Mouse (Mus musculus): Measurements from ENCODE around the gene Zfp335. TPM values are rescaled to one million over a fixed set of nuclear protein-coding genes. Genes with fewer than 3 reads are reported as not detected.

Zfp335 gene
- polyA plus RNA-seq, 1 experiment from 2014 or later, result 18.2 TPM

DNA sequence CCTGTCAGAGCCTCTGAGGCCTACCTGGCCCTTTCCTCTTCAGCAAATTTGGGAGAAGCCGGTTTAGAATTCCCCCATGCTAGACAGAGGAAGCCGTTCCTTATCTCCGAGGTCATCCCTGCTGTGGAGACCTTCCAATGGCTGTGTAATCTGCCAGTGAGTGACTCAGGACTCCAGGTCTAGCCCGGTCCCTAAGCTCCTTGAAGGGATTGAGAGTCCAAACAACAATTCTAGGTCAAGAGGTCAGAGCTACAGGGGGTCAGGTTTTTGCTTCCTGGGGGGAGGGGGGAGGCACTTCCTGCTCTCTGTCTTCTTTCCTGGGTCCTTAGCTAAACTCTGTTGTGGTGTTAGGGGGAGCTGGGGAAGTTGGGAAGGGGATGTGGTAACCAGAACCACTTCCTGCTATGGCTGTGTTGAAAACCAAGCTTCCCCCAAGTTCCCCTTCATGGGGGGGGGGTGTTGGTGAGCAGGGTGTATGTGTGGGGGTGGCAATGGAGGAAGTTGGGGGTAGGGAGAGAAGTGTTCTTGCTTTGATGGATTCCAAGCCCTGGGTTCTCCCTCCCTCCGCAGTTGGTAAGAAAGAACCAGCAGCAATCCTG, 31.2 kb upstream of the Zfp335 start:
- no peak overlapping the region for H3K9ac ChIP-seq
- WGBS, result 18% methylated on average over 5 of the region's 5 CpGs
- no peak overlapping the region for H3K27ac ChIP-seq
- no peak overlapping the region for H3K4me2 ChIP-seq (replicated peaks)
- no peak overlapping the region for H3K4me3 ChIP-seq
- no peaks in the 10 kb centered on the region for H3K36me3 ChIP-seq
- H3K4me1 ChIP-seq, result peaks cover 29% of the 10 kb centered on the region
- H3K27me3 ChIP-seq, result peaks cover 52% of the 10 kb centered on the region
- no peak for ATAC-seq (ENCODE audit: low FRiP score)
- H3K9me3 ChIP-seq (replicated peaks), result no peaks in the 10 kb centered on the region

GRCm38 (mm10) chr2:164940140-164940830, 28.7 kb upstream of the Zfp335 start, which contains the start of gene Mmp9:
Mmp9 (plus strand) TSS chr2:164940780.
- Histone ChIP-seq H3K9ac (no peak within 1 kb of the TSS), H3K4me2 (replicated peaks) (peak within 1 kb of the TSS; percentile 67), H3K27ac (no peak within 1 kb of the TSS), H3K4me3 (no peak within 1 kb of the TSS), H3K4me1 (peaks cover 29% of the 10 kb centered on the region), H3K27me3 (peaks cover 49% of the 10 kb centered on the region), H3K36me3 (no peaks in the 10 kb centered on the region), H3K9me3 (replicated peaks) (no peaks in the 10 kb centered on the region)
- ATAC-seq (ENCODE audit: low FRiP score), result no peak
- WGBS, result 20% methylated on average over 10 of the region's 10 CpGs

DNA sequence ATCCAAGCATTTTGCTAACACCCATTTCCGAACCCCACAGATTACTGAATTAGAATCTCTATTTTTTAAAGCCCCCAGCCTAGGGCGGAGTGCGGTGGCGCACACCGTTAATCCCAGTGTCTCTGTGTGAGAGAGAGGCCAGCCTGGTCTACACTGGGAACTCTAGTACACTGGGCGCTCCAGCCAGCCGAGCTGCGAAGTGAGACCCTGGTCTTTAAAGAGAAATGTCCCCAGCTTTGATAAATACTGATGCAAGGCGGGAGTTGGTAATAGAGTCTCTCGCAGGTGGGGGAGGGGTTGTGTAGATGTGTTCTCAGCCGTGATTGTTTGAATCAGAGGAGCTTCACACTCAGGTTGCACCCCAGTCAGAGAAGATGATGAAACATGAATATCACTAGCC, 27.5 kb upstream of the Zfp335 start:
- H3K4me2 ChIP-seq (replicated peaks), result peak overlapping the region; percentile 67
- peaks cover 55% of the 10 kb centered on the region for H3K27me3 ChIP-seq
- ATAC-seq (ENCODE audit: low FRiP score), result peak; percentile 68
- H3K36me3 ChIP-seq, result no peaks in the 10 kb centered on the region
- H3K9me3 ChIP-seq (replicated peaks), result no peaks in the 10 kb centered on the region
- H3K27ac ChIP-seq, result peak overlapping the region; percentile 66
- H3K4me3 ChIP-seq, result peak overlapping the region; percentile 31
- peaks cover 29% of the 10 kb centered on the region for H3K4me1 ChIP-seq
- H3K9ac ChIP-seq, result peak overlapping the region; percentile 43
- 1% methylated on average over 11 of the region's 11 CpGs for WGBS

GRCm38 (mm10) chr2:164938146-164939091, 26.9 kb upstream of the Zfp335 start:
- Histone ChIP-seq H3K4me2 (replicated peaks) (peak overlapping the region; percentile 67), H3K36me3 (no peaks in the 10 kb centered on the region), H3K27me3 (peaks cover 58% of the 10 kb centered on the region), H3K9me3 (replicated peaks) (no peaks in the 10 kb centered on the region), H3K9ac (peak overlapping the region; percentile 43), H3K4me1 (peaks cover 29% of the 10 kb centered on the region), H3K27ac (peak overlapping the region; percentile 66), H3K4me3 (peak overlapping the region; percentile 31)
- ATAC-seq (ENCODE audit: low FRiP score), result peak; percentile 90
- 3% methylated on average over 39 of the region's 39 CpGs for WGBS

DNA sequence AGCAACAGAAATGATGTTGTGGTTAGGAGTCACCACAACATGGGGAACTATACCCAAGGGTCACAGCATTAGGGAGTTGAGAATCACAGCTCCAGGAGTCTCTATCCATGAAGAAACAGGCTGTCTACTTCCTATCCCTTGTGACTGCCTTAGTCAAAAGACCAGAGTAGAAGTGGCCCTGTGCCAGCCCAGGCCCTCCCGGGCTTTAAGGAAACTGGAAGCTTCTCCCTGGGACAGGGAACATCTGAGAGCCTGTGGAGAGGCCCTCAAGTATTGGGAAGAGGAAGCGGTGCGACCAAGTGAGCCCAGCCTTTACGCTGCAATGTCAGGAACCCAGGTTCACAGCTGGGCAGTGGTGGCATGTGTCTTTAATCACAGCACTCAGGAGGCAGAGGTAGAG, 24.4 kb upstream of the Zfp335 start:
- H3K4me3 ChIP-seq, result no peak overlapping the region
- no peak overlapping the region for H3K27ac ChIP-seq
- no peak for ATAC-seq (ENCODE audit: low FRiP score)
- H3K9ac ChIP-seq, result no peak overlapping the region
- H3K27me3 ChIP-seq, result peaks cover 64% of the 10 kb centered on the region
- H3K4me1 ChIP-seq, result peaks cover 32% of the 10 kb centered on the region
- no peaks in the 10 kb centered on the region for H3K9me3 ChIP-seq (replicated peaks)
- WGBS, result 71% methylated on average over 4 of the region's 4 CpGs
- H3K36me3 ChIP-seq, result no peaks in the 10 kb centered on the region
- H3K4me2 ChIP-seq (replicated peaks), result no peak overlapping the region

DNA sequence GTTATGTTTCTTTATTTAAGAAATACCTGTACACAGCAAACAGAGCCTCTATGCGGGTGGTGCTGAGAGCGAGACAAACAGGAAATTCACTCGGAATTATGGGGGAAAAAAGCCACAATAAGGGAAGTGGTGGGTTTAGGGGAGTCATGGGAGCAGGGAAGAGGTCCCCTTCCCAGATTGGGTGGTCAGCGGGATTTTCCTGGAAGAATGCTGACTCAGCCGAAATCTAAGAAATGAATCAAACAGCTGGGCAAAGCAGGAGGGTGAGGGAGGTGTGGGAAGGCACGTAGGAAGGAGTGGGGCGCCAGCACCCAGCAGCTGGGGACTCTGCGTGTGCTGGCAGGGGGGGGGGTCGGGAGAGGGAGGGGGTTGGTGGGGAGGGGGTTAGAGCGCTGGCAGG, 22.0 kb upstream of the Zfp335 start:
- Histone ChIP-seq H3K9me3 (replicated peaks) (no peaks in the 10 kb centered on the region), H3K36me3 (no peaks in the 10 kb centered on the region), H3K27ac (no peak overlapping the region), H3K4me3 (no peak overlapping the region), H3K27me3 (peaks cover 52% of the 10 kb centered on the region), H3K4me2 (replicated peaks) (no peak overlapping the region), H3K4me1 (peaks cover 11% of the 10 kb centered on the region), H3K9ac (no peak overlapping the region)
- 47% methylated on average over 9 of the region's 10 CpGs for WGBS
- ATAC-seq (ENCODE audit: low FRiP score), result no peak

- WGBS, result 57% methylated on average over 11 of the region's 11 CpGs
- H3K4me2 ChIP-seq (replicated peaks), result no peak overlapping the region
- no peak overlapping the region for H3K27ac ChIP-seq
- H3K36me3 ChIP-seq, result no peaks in the 10 kb centered on the region
- H3K27me3 ChIP-seq, result peaks cover 32% of the 10 kb centered on the region
- no peak for ATAC-seq (ENCODE audit: low FRiP score)
- no peaks in the 10 kb centered on the region for H3K9me3 ChIP-seq (replicated peaks)
- no peak overlapping the region for H3K4me3 ChIP-seq
- no peak overlapping the region for H3K9ac ChIP-seq
- H3K4me1 ChIP-seq, result peaks cover 6% of the 10 kb centered on the region
These were observed 19.4 kb upstream of the Zfp335 start for GRCm38 (mm10) chr2:164930706-164931581.

DNA sequence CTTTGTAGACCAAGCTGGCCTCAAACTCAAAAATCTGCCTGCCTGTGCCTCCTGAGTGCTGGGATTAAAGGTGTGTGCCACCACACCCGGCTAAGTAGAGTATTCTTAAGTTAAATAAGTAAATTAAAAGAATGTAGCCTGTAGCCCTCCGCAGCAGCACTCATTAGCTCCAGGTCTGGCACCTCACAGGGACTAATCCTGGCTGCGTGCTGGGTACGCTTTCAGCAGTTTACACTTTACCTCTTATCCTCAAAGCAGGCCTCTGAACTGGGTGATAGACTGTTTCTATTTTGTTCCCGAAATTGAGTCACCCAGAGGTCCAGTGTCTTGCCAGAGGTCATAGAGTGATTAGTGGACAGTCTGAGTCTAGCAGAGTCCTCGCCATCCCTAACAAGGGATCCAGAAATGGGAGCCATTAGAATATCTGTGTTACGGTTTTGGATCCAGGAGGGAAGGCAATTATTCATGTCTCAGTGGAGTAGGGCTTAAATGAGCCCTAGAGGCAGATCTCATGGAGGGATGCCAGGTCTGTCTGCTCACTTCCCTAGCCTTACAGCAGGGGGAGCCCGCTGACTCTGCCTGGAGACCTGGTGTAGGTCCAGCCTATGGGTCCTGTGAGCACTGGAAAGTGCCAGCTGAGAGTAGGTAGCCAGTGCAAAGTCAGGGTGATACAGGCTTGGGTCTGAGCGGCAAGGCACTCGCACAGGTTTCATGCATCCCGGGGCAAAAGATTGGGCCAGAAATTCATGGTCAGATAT, 12.7 kb upstream of the Zfp335 start:
- Histone ChIP-seq H3K27ac (peak overlapping the region; percentile 30; the same call in 1 of the 2 replicates), H3K27me3 (no peaks in the 10 kb centered on the region), H3K4me1 (peaks cover 17% of the 10 kb centered on the region), H3K9ac (no peak overlapping the region), H3K36me3 (peaks cover 6% of the 10 kb centered on the region), H3K4me2 (replicated peaks) (no peak overlapping the region), H3K4me3 (no peak overlapping the region), H3K9me3 (replicated peaks) (no peaks in the 10 kb centered on the region)
- peak; percentile 79 for ATAC-seq (ENCODE audit: low FRiP score)
- WGBS, result 40% methylated on average over 11 of the region's 11 CpGs

DNA sequence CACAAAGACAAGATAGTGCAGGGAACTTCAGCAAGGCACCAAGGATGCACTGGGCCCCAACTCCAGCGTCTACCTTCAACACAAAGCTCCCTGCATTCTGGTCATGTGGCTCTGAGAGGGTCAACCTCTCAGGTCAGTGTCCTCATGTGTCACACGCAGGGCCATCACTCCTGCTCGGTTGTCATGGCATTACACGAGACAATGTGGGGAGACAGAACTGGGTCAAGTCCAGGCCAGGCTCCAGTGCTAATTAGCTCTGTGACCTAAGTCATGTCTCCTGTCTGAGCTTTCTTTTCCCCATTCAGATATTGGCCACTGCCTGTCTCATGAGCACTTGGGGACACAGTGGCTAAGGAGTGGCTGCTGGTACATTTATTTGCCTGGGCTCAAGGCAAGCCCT, 11.7 kb upstream of the Zfp335 start:
- WGBS, result 53% methylated on average over 4 of the region's 4 CpGs
- Histone ChIP-seq H3K9me3 (replicated peaks) (no peaks in the 10 kb centered on the region), H3K9ac (no peak overlapping the region), H3K4me3 (no peak overlapping the region), H3K27ac (no peak overlapping the region), H3K27me3 (no peaks in the 10 kb centered on the region), H3K4me1 (peaks cover 17% of the 10 kb centered on the region), H3K36me3 (peaks cover 9% of the 10 kb centered on the region), H3K4me2 (replicated peaks) (no peak overlapping the region)
- no peak for ATAC-seq (ENCODE audit: low FRiP score)

DNA sequence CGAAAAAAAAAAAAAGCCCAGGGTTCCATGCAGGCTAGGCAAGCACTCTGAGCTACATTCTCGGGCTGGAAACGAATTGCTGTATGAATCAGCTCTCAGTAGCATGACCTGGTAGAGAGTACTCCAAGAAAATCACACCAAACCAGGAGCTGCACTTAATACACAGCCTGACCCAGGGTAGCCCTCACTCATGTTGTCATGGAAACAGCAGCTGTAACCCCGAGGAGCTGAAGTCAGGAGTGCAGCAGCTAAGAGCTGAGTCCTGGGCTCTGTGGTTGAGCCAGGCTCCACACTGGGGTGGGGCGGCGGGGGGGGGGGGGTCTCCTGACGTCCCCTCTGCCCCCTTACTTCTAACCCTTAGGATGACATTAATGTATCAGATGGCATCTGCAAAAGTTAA, 10.4 kb upstream of the Zfp335 start:
- Histone ChIP-seq H3K27ac (no peak overlapping the region), H3K4me3 (no peak overlapping the region)
- WGBS, result 54% methylated on average over 6 of the region's 7 CpGs

GRCm38 (mm10) chr2:164918325-164918724, 6.8 kb upstream of the Zfp335 start:
- no peak overlapping the region for H3K27ac ChIP-seq
- no peak overlapping the region for H3K4me3 ChIP-seq
- ATAC-seq (ENCODE audit: low FRiP score), result no peak

More for the DNA sequence above, 10.4 kb upstream of the Zfp335 start:
- H3K36me3 ChIP-seq, result peaks cover 9% of the 10 kb centered on the region
- no peak overlapping the region for H3K4me2 ChIP-seq (replicated peaks)
- no peak overlapping the region for H3K9ac ChIP-seq
- ATAC-seq (ENCODE audit: low FRiP score), result 0 out of 2 replicates have a peak, but pooled peaks have one; percentile 5
- H3K4me1 ChIP-seq, result peaks cover 20% of the 10 kb centered on the region
- no peaks in the 10 kb centered on the region for H3K9me3 ChIP-seq (replicated peaks)
- no peaks in the 10 kb centered on the region for H3K27me3 ChIP-seq

More at GRCm38 (mm10) chr2:164918325-164918724, 6.8 kb upstream of the Zfp335 start:
- Histone ChIP-seq H3K36me3 (peaks cover 9% of the 10 kb centered on the region), H3K9ac (no peak overlapping the region), H3K4me2 (replicated peaks) (no peak overlapping the region), H3K27me3 (no peaks in the 10 kb centered on the region), H3K4me1 (peaks cover 6% of the 10 kb centered on the region), H3K9me3 (replicated peaks) (no peaks in the 10 kb centered on the region)
- 59% methylated on average over 4 of the region's 5 CpGs for WGBS
